Mouse (Mus musculus) cerebellum, adult 9-10 months (tissue): Measurements from ENCODE around the gene Srek1ip1.

Experiments used
- DNase-seq: peaks from one replicate; pipeline ENCODE4 v3.0.0; 2022

The Srek1ip1 gene

DNA sequence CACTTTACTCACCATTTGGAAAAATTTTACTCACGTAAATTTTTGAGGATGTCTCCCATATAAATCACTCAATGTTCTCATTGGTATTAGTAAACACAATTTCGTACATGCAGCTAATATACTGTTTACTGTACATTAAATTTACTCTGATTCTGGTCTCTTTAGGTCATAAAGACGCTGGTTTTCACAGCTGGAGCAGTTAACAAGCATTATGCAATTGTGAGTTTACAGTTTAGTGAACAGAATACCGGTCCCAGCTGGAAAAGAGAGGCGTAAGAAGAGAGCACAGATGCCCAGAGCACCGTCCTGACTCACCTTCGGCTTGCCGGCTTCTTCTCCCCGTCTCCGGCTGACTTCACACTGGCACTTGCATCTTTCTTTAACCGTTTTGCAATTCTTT, at the start of gene Srek1ip1:
TSS of gene Srek1ip1 (plus strand) at position 301 of the 400 bp plus-strand sequence.
- DNase-seq = no peak

DNA sequence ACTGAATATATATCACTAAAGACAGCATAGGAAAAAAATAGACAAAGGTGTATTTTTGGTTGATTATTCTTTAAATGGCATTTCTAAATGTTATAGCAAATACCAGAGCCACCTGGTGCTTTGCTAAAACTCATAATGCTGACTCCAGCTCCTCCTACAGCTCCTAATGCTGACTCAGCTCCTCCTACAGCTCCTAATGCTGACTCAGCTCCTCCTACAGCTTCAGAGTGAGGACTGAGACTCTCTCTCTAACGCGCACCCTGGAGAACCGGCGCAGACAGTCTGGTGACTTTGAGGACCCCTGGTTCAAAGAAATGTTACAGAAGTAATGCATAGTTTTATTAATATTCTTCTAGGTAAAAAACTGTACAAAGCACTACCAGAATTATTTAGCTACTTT, 49.4 kb upstream of the Srek1ip1 start:
- no peak for DNase-seq

GRCm38 (mm10) chr13:104747032-104747431, 45.3 kb upstream of the Srek1ip1 start:
- peak; percentile 55 for DNase-seq

DNA sequence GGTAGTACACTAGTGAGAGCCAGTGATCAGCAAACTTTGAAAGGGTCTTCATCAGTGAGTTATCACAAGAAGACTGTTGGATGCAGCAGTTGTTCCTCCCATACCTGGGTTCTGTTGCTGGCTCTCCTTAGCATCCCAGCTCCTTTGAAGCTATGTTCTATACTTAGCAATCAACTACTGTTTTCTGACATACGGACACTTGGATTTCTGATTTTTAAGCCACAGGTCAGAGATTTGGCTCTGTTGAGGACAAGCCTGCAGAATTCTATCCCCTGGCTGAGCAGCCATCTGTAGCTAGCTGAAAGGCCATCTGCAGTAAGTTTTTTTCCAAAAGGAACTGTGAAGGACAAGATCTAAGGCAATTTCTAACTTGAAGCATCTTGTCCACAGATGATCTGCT, 32.9 kb upstream of the Srek1ip1 start:
- DNase-seq = peak; percentile 90

DNA sequence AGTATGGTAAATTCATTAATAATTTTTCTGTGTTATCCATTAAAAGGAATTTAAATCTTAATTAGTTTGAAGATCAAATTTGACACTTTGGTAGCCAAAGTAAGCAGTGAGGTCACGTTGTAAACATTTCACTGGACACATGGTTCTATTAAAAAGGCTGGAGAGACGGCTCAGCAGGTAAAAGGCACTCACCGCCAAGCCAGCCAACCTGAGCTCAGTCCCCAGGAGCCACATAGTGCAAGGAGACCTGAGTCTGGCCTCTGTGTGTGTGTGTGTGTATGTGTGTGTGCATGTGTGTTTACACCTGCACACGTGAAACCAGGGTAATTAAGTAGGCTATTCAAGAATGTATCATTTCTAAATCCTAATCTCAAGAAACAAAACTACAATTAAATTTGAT, 29.9 kb upstream of the Srek1ip1 start:
- peak; percentile 41 for DNase-seq

DNA sequence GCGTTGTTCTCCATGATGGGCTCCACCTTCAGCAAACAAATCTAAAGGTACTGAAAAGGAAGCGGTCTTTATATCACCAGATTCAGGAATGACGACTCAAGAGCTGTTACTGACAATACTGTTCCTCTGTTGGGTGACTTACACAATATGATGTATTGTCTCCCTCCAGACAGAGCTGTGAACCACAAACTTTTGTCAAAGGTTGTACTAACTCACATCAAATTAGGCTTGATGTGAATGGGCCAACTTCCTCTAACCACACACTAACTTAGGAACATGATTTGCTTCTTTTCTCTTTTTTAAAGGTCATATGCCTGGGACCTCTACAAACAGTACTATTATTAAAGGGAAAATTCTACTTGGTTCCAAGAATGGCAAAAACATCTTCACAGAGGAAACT, 29.1 kb upstream of the Srek1ip1 start:
- DNase-seq = no peak

DNA sequence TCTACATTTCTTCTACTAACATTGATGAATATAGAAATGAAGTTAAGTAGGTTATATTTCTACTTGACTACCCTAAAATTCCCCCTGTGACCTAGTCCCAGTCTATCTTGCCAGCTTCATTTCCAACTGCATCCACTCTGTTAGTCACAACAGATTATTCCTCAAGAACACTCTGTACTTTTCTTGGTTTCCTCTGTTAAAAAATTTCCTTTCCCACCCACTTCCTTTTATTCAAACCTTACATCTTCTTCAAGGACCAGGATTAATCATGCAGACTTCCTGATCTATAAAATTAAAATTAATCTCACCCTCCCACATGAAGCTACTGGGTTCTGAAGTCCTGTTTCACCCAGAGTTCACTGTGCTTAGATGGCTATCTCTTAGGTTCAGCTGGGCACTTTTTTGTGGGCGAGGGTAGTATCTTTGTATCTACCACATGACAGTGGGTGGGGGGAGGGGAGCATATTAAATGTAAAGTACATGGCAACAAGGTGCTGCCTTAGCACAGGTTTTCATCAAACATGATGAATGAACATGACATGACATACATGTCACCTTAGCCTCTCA, 13.1 kb upstream of the Srek1ip1 start:
- no peak for DNase-seq

DNA sequence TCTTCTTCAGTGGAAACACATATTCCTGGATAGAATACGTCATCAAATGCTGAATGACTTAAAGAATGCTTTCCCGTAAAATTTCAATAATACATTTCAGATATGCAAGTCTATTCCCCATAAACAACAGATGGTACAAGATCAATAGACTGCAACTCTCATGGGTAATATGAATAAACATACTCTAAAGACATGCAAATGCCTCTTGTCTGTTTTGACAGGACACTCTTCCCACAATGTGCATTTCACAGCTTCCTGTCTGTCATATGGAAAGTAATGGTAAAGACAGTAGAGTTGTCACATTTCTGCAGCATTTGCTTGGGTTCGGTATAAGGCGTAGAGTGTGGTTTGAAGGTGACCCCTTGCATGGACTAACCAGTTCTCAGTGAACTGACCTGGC, 5.0 kb upstream of the Srek1ip1 start:
- no peak for DNase-seq

DNA sequence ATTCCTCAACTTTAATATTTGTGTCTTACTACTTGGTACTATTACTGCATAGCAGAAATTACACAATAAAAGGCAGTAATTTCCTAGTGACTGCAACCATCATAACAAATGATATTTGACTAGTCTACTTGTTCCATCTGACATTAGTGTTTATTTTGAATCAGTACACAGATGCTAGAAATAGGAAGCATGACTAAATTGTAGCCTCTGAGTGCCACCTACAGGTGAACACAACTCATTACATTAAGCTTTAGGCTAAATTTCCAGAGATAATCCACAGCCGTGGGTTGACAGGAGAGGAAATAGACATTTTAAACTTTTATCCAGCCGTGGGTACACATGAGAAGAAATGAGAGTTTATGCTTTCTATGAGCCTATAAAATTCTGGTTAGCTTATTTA, 2.6 kb upstream of the Srek1ip1 start:
- peak; percentile 62 for DNase-seq

DNA sequence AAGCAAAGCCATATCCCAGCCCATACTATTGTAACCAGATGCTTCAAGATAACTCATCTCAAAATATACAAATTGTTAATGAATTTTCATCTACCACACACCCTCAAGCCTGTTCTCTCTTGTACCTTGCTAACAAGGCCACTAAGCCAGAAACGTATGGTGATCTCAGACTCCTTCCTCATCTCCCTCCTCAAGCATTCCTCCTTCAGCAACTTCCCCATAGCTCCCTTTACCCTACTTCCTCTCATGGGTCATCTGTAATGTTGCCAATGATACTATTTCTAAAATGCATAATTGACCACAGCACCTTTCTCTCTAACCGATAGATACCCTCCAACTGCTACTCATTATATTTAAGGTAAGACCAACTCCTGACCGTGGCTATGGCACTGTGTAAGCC, 2.1 kb downstream of the Srek1ip1 start:
- no peak for DNase-seq

DNA sequence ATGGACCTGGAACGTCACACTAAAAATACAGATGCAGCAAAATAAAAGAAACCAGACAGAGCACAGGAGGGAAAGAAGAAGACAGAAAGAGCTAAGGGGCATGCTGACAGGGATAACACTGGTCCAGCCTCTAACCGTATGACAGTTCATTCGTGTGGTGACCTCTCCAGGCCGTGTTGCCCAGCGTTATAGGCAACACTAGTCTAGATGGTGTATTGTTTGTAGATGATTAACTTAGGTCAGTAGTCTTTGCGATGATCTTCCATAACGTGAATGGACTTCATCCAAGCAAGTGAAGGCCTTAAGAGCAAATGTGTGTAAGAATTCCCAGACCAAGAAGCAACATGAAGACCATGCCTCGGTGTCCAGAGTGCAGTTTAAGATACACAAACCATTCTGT, 6.8 kb downstream of the Srek1ip1 start:
- no peak for DNase-seq

GRCm38 (mm10) chr13:104799566-104800182, 7.4 kb downstream of the Srek1ip1 start:
- DNase-seq = no peak

GRCm38 (mm10) chr13:104805681-104806080, 13.4 kb downstream of the Srek1ip1 start:
- DNase-seq = peak; percentile 41

GRCm38 (mm10) chr13:104816270-104816634, 24.0 kb downstream of the Srek1ip1 start:
- DNase-seq = peak; percentile 37

DNA sequence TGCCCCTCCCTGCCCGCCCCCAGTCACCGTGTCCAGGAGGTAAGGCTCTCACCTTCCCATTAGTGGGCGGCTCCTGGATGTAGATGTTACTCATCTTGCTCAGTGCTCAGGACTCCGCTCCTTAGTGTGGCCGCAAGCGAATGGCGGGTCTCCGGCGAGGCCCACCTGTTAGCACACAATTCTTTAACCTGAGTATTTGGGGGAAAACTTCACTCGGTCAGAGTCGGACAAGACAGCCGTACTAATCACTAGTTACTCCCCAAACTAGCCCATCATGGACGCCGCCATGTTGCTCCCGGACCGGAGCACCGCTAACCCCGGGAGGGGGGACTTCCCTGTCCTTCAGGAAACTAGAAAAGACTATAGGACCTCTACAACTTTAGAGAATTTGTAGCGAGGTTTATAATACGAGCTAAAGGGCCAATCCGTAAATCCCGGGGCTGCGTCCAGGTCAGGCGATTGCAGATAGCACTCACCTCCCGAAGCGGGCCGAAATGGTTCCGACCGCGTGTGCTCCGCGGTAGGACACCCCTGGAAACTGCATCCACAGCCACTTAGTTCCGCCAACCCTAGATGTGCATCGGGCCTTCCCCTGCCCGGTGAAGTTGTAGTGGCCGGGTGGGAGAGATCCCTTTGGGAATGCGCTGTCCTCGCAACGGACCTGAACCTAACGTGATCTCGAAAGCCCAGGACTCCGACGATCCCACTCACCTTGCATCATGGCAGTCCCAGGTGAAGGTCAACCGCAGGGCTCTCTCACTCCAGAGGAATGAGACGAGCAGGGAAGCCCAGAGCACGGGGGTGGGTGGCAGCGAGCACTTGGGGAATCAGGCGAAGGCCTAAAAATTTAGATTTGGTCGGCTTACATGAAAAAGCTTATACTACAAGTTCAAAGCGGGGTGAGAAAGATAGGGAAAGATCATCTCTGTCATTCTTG, 24.6 kb downstream of the Srek1ip1 start, which contains the start of gene Cwc27:
TSS of gene Cwc27 (minus strand) at position 508 of the 937 bp plus-strand sequence.
- DNase-seq = peak; percentile 85

DNA sequence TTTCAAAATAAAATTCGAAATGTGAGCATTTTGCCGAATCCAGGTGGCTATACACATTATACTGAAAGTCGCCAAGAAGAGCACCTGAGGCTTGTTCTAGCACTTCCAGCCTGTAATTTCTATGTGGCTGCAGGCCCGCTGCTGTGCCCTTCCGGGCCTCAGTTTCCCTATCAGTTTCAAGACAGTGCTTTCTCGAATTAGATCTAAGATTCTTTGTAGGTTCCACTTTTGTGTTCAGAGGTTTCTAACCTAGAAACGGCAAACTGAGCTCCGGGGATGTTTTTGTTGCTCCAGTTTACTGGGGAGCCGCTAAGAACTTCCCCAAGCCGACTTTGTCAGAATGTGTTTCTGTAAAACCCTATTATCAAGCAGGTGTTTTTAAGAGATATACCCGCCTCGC, 25.4 kb downstream of the Srek1ip1 start:
- peak; percentile 13 for DNase-seq

GRCm38 (mm10) chr13:104821192-104821591, 28.9 kb downstream of the Srek1ip1 start:
- DNase-seq = no peak

GRCm38 (mm10) chr13:104821908-104822307, 29.6 kb downstream of the Srek1ip1 start:
- no peak for DNase-seq

DNA sequence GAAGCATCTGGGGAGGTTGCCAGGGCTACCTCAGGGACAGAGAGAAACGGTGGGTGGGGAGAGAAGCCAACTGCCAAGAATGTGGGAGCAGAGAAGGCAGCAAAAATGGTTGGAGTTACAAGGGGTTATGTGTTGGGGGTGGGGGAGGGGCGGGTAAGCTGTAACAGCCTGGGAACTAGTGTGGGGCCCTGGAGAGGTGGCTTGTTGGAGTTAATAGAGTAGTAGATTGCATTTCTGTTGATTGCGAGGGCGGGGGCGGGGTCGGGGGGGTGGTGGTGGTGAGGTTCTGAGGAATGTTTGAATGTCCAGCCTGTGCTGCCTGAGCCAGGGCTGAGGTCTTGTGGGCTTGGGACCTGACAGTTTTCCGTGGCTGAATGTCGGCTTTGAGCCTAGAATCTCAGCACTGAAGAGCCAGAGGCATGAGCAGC, 30.1 kb downstream of the Srek1ip1 start:
- DNase-seq = no peak

GRCm38 (mm10) chr13:104825470-104825869, 33.2 kb downstream of the Srek1ip1 start:
- no peak for DNase-seq

GRCm38 (mm10) chr13:104832811-104833210, 40.5 kb downstream of the Srek1ip1 start:
- no peak for DNase-seq

GRCm38 (mm10) chr13:104837628-104838027, 45.3 kb downstream of the Srek1ip1 start:
- DNase-seq = no peak

DNA sequence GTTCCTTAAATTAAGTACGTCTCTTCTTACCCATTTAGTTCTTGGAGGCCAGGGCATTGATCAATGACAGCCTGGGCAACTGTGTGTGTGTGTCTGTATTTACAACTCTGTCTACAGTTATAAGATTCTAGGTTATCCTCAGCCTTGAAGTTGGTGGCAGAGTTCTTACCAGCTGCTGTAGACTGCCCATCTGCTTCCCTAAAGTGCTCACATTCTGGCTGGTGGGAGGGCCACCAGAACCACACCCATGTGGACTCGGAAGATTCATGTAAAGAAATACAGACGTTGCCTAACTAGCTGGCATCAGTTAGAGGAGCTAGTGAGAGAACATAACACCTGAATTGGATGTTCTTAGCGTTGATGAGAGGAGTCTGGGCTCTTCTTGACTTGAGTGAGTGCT, 49.7 kb downstream of the Srek1ip1 start:
- no peak for DNase-seq
